In genomic region chrX:159835239-159835638, GRCm38 (mm10) we compare ENCODE assay signal across 25 mouse cellular contexts.
"Had no signal": no experiment of that assay in that cellular context is flagged by ENCODE, and none has a peak within 500 bp of the region (broad histone marks: within the 10 kb centered on the region; RNA-seq: fewer than 3 reads in every experiment).

No protein-coding gene starts in this region.

- H3K9me3 ChIP-seq: heart, embryonic 10.5 days; heart, embryonic 12.5 days; hindbrain, embryonic 13.5 days; hindbrain, embryonic 15.5 days; kidney, embryonic 15.5 days; limb, embryonic 13.5 days; limb, embryonic 15.5 days; liver, embryonic 12.5 days had no signal

- H3K4me1 ChIP-seq: heart, embryonic 10.5 days; heart, embryonic 12.5 days; hindbrain, embryonic 13.5 days; hindbrain, embryonic 15.5 days; kidney, embryonic 15.5 days; limb, embryonic 13.5 days; limb, embryonic 15.5 days had no signal

- H3K27me3 ChIP-seq: heart, embryonic 12.5 days; liver, embryonic 12.5 days had no signal

- H3K4me3 ChIP-seq: gastrocnemius, adult 2 months; heart, embryonic 10.5 days; heart, embryonic 12.5 days; hindbrain, embryonic 13.5 days; hindbrain, embryonic 15.5 days; kidney, embryonic 15.5 days; limb, embryonic 13.5 days; limb, embryonic 15.5 days; liver, embryonic 12.5 days had no signal

- H3K27ac ChIP-seq: gastrocnemius, adult 2 months; heart, embryonic 10.5 days; hindbrain, embryonic 13.5 days; hindbrain, embryonic 15.5 days; hindbrain, postnatal 0 days; kidney, embryonic 15.5 days; kidney, postnatal 0 days; limb, embryonic 13.5 days; limb, embryonic 15.5 days; liver, embryonic 12.5 days had no signal

- ATAC-seq: hindbrain, postnatal 0 days; intestine, embryonic 16.5 days; liver, embryonic 12.5 days had no signal

- H3K9ac ChIP-seq: heart, embryonic 12.5 days; hindbrain, embryonic 13.5 days; hindbrain, embryonic 15.5 days; kidney, embryonic 15.5 days; limb, embryonic 13.5 days; limb, embryonic 15.5 days; liver, embryonic 12.5 days had no signal

- DNase-seq: gastrocnemius, adult 2 months; gastrocnemius, postnatal 14 days; gastrocnemius, postnatal 36 days; heart, adult 18-20 months; heart, postnatal 10 days; heart, postnatal 36 days; kidney, adult 11 months; kidney, adult 2 months; kidney, adult 9 months; kidney, postnatal 14 days; kidney, postnatal 36 days; layer of hippocampus, adult 9-11 months; layer of hippocampus, postnatal 36 days; left cerebral cortex, postnatal 4 days had no signal

- H3K4me2 ChIP-seq: heart, embryonic 12.5 days; hindbrain, embryonic 13.5 days; hindbrain, embryonic 15.5 days; kidney, embryonic 15.5 days; limb, embryonic 13.5 days; limb, embryonic 15.5 days; liver, embryonic 12.5 days had no signal

- H3K36me3 ChIP-seq: heart, embryonic 10.5 days; heart, embryonic 12.5 days; hindbrain, embryonic 13.5 days; hindbrain, embryonic 15.5 days; kidney, embryonic 15.5 days; limb, embryonic 13.5 days; limb, embryonic 15.5 days; liver, embryonic 12.5 days had no signal
